Mouse (Mus musculus) hematopoietic multipotent progenitor cell, adult 10-12 weeks (in vitro differentiated cells): ENCODE measurements around the gene Igsf1. TPM values are rescaled to one million over a fixed set of nuclear protein-coding genes. Genes with fewer than 3 reads are reported as not detected.

Source experiments
- polyA plus RNA-seq: library from polyadenylated mRNA; stranded (reverse); fragments of >175 nt; gene quantifications from 2 replicates; pipeline ENCODE4 v1.2.3, GENCODE M21; 2012; ENCODE audit warnings: low replicate concordance

Igsf1 gene
- not detected in 2 replicates for polyA plus RNA-seq

DNA sequence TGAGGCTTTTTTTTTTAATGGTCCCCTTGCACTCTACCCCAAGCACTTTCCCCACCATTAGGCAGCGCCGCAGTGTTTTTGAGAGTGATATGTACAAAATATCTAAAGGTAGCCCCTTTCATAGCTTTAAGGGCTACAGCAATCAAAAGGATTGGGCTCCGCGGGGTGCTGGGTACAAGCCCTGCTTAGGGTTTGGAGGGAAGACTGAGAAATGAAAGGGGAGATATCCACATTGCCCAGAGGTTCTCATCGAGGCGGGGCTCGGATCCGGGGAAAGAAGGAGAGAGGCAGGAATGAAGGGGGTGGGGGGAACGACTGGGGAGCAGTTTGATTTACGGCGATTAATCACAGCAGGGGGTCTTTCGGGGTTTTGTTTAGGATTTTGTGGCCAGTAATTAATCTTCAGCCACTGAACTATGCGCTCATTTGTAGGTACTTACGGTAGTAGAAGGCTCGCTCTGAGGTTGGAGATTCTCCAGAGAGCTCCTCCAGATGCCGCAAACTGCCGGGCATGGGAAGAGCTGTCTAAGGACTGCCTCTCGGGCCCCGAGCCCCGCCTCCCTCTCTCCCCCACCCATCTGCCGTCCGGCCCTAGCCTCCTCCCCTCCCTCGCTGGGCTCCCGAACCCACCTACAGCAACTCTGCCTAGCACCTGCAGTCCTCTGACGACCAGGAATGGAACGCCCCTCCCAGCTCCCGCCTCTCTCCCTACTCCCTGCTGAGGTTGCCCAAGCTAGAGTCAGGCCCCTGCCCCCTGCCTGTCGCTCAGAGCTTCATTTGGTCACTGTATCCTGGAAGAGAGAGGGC lies at the start of gene Igsf1:
TSS of gene Igsf1 (minus strand) at position 537 of the 807 bp plus-strand sequence.

DNA sequence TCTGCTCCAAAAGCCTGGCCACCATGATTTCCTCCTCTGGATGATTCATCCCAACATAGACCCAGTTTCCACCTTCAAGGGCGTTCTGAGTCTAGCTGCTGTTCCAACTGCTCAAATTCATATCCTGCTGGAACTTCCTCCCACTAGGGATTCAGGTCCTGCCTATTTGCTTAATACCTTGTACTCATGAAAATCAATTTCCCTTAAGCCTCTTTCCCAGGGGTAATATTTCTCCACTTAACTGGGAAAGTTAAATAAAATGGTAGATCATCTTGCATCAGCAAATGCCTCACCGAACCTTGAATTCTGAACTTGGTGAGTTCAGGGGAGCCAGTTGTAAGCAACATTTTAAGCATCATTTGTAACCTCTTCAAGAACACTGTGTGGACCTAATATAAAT lies 62.6 kb downstream of the Igsf1 start, which contains the start of gene Olfr1321:
TSS of gene Olfr1321 (minus strand) at position 101 of the 400 bp plus-strand sequence.

Other genes starting within 250 kb of the Igsf1 start
- 0.08 TPM in 1 of 2 replicates, not detected in the other for gene Olfr1320, start 125.4 kb downstream of the Igsf1 start, polyA plus RNA-seq
- gene Olfr1321, start 62.7 kb downstream of the Igsf1 start, polyA plus RNA-seq: not detected in 2 replicates
- not detected in 2 replicates for gene Olfr1322, start 93.7 kb upstream of the Igsf1 start, polyA plus RNA-seq
- gene Olfr1323, start 221.6 kb upstream of the Igsf1 start, polyA plus RNA-seq: not detected in 2 replicates